17 mouse cellular contexts compared by ENCODE assay signal in the genomic region with DNA sequence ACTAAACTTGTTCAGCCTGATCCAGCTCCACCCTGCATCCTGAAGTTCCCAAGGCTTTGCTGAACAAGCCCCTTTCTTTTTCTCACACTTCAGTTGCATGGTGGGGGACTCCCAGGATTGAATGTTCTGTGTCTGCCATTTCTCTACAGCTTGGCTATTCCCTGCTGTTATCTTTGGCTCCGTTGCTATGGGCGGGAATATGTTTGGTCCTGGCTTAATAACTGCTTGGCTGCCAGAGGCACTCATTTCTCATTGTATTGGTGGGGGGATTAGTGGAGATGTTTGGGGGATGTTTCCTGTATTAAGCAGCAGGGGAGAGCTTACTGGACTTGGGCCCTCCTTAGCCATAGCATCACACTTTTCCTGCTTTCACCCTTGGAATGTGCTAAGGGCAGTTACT.
DNase-seq lines count a peak whose midpoint lies in the region; ATAC-seq lines count a peak whose summit lies in the region.
"Had no signal": no experiment of that assay in that cellular context is flagged by ENCODE, and none has a peak within 500 bp of the region (broad histone marks: within the 10 kb centered on the region; RNA-seq: fewer than 3 reads in every experiment).

No protein-coding gene starts in this region.

- H3K9me3 ChIP-seq in forebrain, embryonic 11.5 days (ENCODE audit: control insufficient read depth, low read length), result no peaks in the 10 kb centered on the region; the same call in 1 of the 2 replicates
- H3K9me3 ChIP-seq in forebrain, embryonic 16.5 days (ENCODE audit: control insufficient read depth, low read length), result no peaks in the 10 kb centered on the region
- no peaks in the 10 kb centered on the region for H3K9me3 ChIP-seq in hindbrain, embryonic 16.5 days (ENCODE audit: control insufficient read depth, low read length)
- no peaks in the 10 kb centered on the region for H3K9me3 ChIP-seq in hindbrain, embryonic 13.5 days
- H3K9me3 ChIP-seq in limb, embryonic 15.5 days, result no peaks in the 10 kb centered on the region
- H3K9me3 ChIP-seq: kidney, embryonic 15.5 days had no signal

- no peak overlapping the region for H3K9ac ChIP-seq in forebrain, embryonic 11.5 days (ENCODE audit: low read length)
- H3K9ac ChIP-seq in forebrain, embryonic 16.5 days (replicated peaks; ENCODE audit: low read depth, low read length), result no peak overlapping the region
- H3K9ac ChIP-seq in hindbrain, embryonic 16.5 days (ENCODE audit: low read depth, low read length), result no peak overlapping the region
- H3K9ac ChIP-seq in hindbrain, embryonic 13.5 days, result no peak overlapping the region
- H3K9ac ChIP-seq in limb, embryonic 15.5 days, result no peak overlapping the region
- H3K9ac ChIP-seq: kidney, embryonic 15.5 days had no signal

- H3K4me3 ChIP-seq in forebrain, embryonic 11.5 days (ENCODE audit: low read depth, low read length), result no peak overlapping the region
- H3K4me3 ChIP-seq in forebrain, embryonic 16.5 days (replicated peaks; ENCODE audit: low read length), result no peak overlapping the region
- no peak overlapping the region for H3K4me3 ChIP-seq in hindbrain, embryonic 16.5 days (ENCODE audit: low read length)
- no peak overlapping the region for H3K4me3 ChIP-seq in hindbrain, embryonic 13.5 days
- H3K4me3 ChIP-seq in limb, embryonic 15.5 days, result no peak overlapping the region
- H3K4me3 ChIP-seq: kidney, embryonic 15.5 days had no signal

- ATAC-seq in forebrain, embryonic 11.5 days (replicated peaks; ENCODE audit: low FRiP score), result peak; percentile 51; the same call in 1 of the 2 replicates
- ATAC-seq in forebrain, embryonic 16.5 days, result no peak
- ATAC-seq in hindbrain, embryonic 16.5 days, result peak; percentile 40; the same call in 1 of the 2 replicates
- ATAC-seq in hindbrain, embryonic 13.5 days (ENCODE audit: low FRiP score), result no peak
- ATAC-seq in limb, embryonic 15.5 days (ENCODE audit: insufficient number of reproducible peaks, low FRiP score, low TSS enrichment, low read depth), result peak; percentile 80
- ATAC-seq: activated CD4-positive, CD25-positive, alpha-beta regulatory T cell, adult 4 months; inflammation-experienced regulatory T-cells, adult 6 months had no signal

- WGBS in forebrain, embryonic 11.5 days, result 16% methylated on average over 2 of the region's 2 CpGs
- WGBS in forebrain, embryonic 16.5 days, result 13% methylated on average over 2 of the region's 2 CpGs
- 21% methylated on average over 2 of the region's 2 CpGs for WGBS in hindbrain, embryonic 16.5 days
- 34% methylated on average over 2 of the region's 2 CpGs for WGBS in hindbrain, embryonic 13.5 days
- 33% methylated on average over 2 of the region's 2 CpGs for WGBS in limb, embryonic 15.5 days

- no peak overlapping the region for H3K27ac ChIP-seq in forebrain, embryonic 11.5 days (ENCODE audit: low read depth, low read length)
- no peak overlapping the region for H3K27ac ChIP-seq in forebrain, embryonic 16.5 days (ENCODE audit: low read length)
- H3K27ac ChIP-seq in hindbrain, embryonic 16.5 days (ENCODE audit: low read depth, low read length), result no peak overlapping the region
- H3K27ac ChIP-seq in hindbrain, embryonic 13.5 days, result no peak overlapping the region
- H3K27ac ChIP-seq in limb, embryonic 15.5 days, result peak overlapping the region; percentile 65
- H3K27ac ChIP-seq: kidney, embryonic 15.5 days had no signal

- no peaks in the 10 kb centered on the region for H3K27me3 ChIP-seq in forebrain, embryonic 11.5 days (ENCODE audit: control insufficient read depth, insufficient read depth, low read length)
- no peaks in the 10 kb centered on the region for H3K27me3 ChIP-seq in forebrain, embryonic 16.5 days (replicated peaks; ENCODE audit: control insufficient read depth, insufficient read depth, low read length)
- no peaks in the 10 kb centered on the region for H3K27me3 ChIP-seq in hindbrain, embryonic 16.5 days (replicated peaks; ENCODE audit: control insufficient read depth, insufficient read depth, low read length)
- H3K27me3 ChIP-seq in hindbrain, embryonic 13.5 days, result no peaks in the 10 kb centered on the region
- no peaks in the 10 kb centered on the region for H3K27me3 ChIP-seq in limb, embryonic 15.5 days
- H3K27me3 ChIP-seq: kidney, embryonic 15.5 days had no signal

- no peak overlapping the region for H3K4me2 ChIP-seq in forebrain, embryonic 11.5 days (ENCODE audit: low read depth, low read length, severe bottlenecking)
- no peak overlapping the region for H3K4me2 ChIP-seq in forebrain, embryonic 16.5 days (ENCODE audit: low read length)
- H3K4me2 ChIP-seq in hindbrain, embryonic 16.5 days (ENCODE audit: low read length), result no peak overlapping the region
- H3K4me2 ChIP-seq in hindbrain, embryonic 13.5 days, result no peak overlapping the region
- H3K4me2 ChIP-seq in limb, embryonic 15.5 days, result no peak overlapping the region
- H3K4me2 ChIP-seq: kidney, embryonic 15.5 days had no signal

- H3K4me1 ChIP-seq in forebrain, embryonic 11.5 days (replicated peaks; ENCODE audit: control insufficient read depth, insufficient read depth, low read length), result no peaks in the 10 kb centered on the region; the same call in 1 of the 2 replicates
- H3K4me1 ChIP-seq in forebrain, embryonic 16.5 days (replicated peaks; ENCODE audit: control insufficient read depth, insufficient read depth, low read length), result no peaks in the 10 kb centered on the region
- no peaks in the 10 kb centered on the region for H3K4me1 ChIP-seq in hindbrain, embryonic 16.5 days (ENCODE audit: control insufficient read depth, insufficient read depth, low read depth, low read length)
- H3K4me1 ChIP-seq in hindbrain, embryonic 13.5 days (replicated peaks), result 0 out of 2 replicates have a peak, but pooled peaks cover 3% of the 10 kb centered on the region
- peaks cover 12% of the 10 kb centered on the region; the same call in 1 of the 2 replicates for H3K4me1 ChIP-seq in limb, embryonic 15.5 days
- H3K4me1 ChIP-seq: kidney, embryonic 15.5 days had no signal

- no peaks in the 10 kb centered on the region for H3K36me3 ChIP-seq in forebrain, embryonic 11.5 days (ENCODE audit: control insufficient read depth, insufficient read depth, low read length)
- no peaks in the 10 kb centered on the region for H3K36me3 ChIP-seq in forebrain, embryonic 16.5 days (ENCODE audit: control insufficient read depth, insufficient read depth)
- no peaks in the 10 kb centered on the region for H3K36me3 ChIP-seq in hindbrain, embryonic 16.5 days (ENCODE audit: control insufficient read depth, insufficient read depth, low read length)
- H3K36me3 ChIP-seq in hindbrain, embryonic 13.5 days, result no peaks in the 10 kb centered on the region
- no peaks in the 10 kb centered on the region for H3K36me3 ChIP-seq in limb, embryonic 15.5 days
- H3K36me3 ChIP-seq: kidney, embryonic 15.5 days had no signal

- DNase-seq in forebrain, embryonic 11.5 days (ENCODE audit: low spot score), result peak; percentile 54
- peak; percentile 30 for DNase-seq in R1 (ENCODE audit: low read depth, low spot score)
- no peak for DNase-seq in spleen, postnatal 14 days (ENCODE audit: low spot score in 2 of 2)
- DNase-seq in layer of hippocampus, adult 9-10 months (ENCODE audit: low spot score), result no peak
- DNase-seq: cerebellum, adult 2 months; layer of hippocampus, adult 9-11 months; left cerebral cortex, postnatal 4 days; lung, adult 2 months; right cerebral cortex, adult 18-20 months; thymus, postnatal 25 days had no signal

Comparison
In these comparisons a context has a peak if more than half of its experiments do, and no peak if none do; other contexts are left out.
1. ATAC-seq: peak in forebrain, embryonic 11.5 days (single experiment), hindbrain, embryonic 16.5 days (single experiment) and limb, embryonic 15.5 days (single experiment); none in forebrain, embryonic 16.5 days (single experiment) and hindbrain, embryonic 13.5 days (single experiment).
2. DNase-seq: peak in forebrain, embryonic 11.5 days (single experiment) and R1 (single experiment); none in spleen, postnatal 14 days (0 of 2) and layer of hippocampus, adult 9-10 months (single experiment).